Mouse (Mus musculus) ES-E14 (cell line): ENCODE results near the gene Ckb. TPM values are rescaled to one million over a fixed set of nuclear protein-coding genes. Genes with fewer than 3 reads are reported as not detected.

ENCODE experiments used
- DNase-seq: peaks from one replicate; pipeline ENCODE4 v3.0.0-alpha.2; 2013; ENCODE audit warnings: low read depth, low spot score
- H3K27ac ChIP-seq: 2 replicates; pipeline ENCODE4 v1.5.1; 2012; ENCODE audit warnings: low read depth, mild to moderate bottlenecking, low read length, moderate library complexity, mixed read lengths; ENCODE audit not compliant: poor library complexity, insufficient read depth, severe bottlenecking
- H3K36me3 ChIP-seq: 2 replicates; pipeline ENCODE4 v1.6.1; 2012; ENCODE audit warnings: mild to moderate bottlenecking, low read length, moderate library complexity, mixed read lengths; ENCODE audit not compliant: control insufficient read depth, poor library complexity, insufficient read depth, severe bottlenecking
- H3K4me1 ChIP-seq, 2 experiments: fragments of 150-350 bp in 1 of 2; sonication (generic) in 1 of 2; 2 replicates each; pipeline ENCODE4 v1.6.1; 2012; ENCODE audit warnings: low read length in 2 of 2, mild to moderate bottlenecking in 1 of 2, mixed read lengths in 1 of 2; ENCODE audit not compliant: control insufficient read depth in 2 of 2, insufficient read depth in 2 of 2, poor library complexity in 1 of 2
- H3K4me3 ChIP-seq, 2 experiments: fragments of 150-350 bp in 1 of 2; sonication (generic) in 1 of 2; 2 replicates each; pipeline ENCODE4 v1.5.1; 2012; ENCODE audit warnings: low read length in 2 of 2, low read depth in 1 of 2, mild to moderate bottlenecking in 1 of 2, mixed read lengths in 1 of 2; ENCODE audit not compliant: insufficient read depth in 1 of 2, poor library complexity in 1 of 2, severe bottlenecking in 1 of 2
- H3K9ac ChIP-seq: 2 replicates; pipeline ENCODE4 v1.6.1; 2012; ENCODE audit warnings: low read depth, mild to moderate bottlenecking, low read length, mixed read lengths; ENCODE audit not compliant: poor library complexity, insufficient read depth, severe bottlenecking
- H3K9me3 ChIP-seq: fragments of 150-350 bp; sonication (generic); 2 replicates; pipeline ENCODE4 v1.6.1; 2012; ENCODE audit warnings: low read depth, mild to moderate bottlenecking, low read length; ENCODE audit not compliant: control insufficient read depth, insufficient read depth
- CHD2 ChIP-seq: IDR thresholded peaks from 2 replicates; pipeline ENCODE4 v1.6.1; 2014; ENCODE audit warnings: mild to moderate bottlenecking, low read depth, low read length, inconsistent platforms
- HCFC1 ChIP-seq: IDR thresholded peaks from 2 replicates; pipeline ENCODE4 v1.6.1; 2012; ENCODE audit warnings: low read length, inconsistent platforms, borderline replicate concordance; ENCODE audit not compliant: insufficient read depth
- MAFK ChIP-seq: IDR thresholded peaks from 2 replicates; pipeline ENCODE4 v1.6.1; 2014; ENCODE audit warnings: mild to moderate bottlenecking, low read depth, low read length, inconsistent platforms; ENCODE audit not compliant: insufficient read depth
- ZC3H11A ChIP-seq: IDR thresholded peaks from 2 replicates; pipeline ENCODE4 v1.6.1; 2012; ENCODE audit warnings: low read depth, mild to moderate bottlenecking, inconsistent platforms, low read length, borderline replicate concordance
- ZNF384 ChIP-seq: IDR thresholded peaks from 2 replicates; pipeline ENCODE4 v1.6.1; 2012; ENCODE audit warnings: low read depth, low read length, inconsistent platforms
- in situ Hi-C, 2 experiments: fragments of 600-800 bp; cut with MboI; formaldehyde crosslinking; loops; one replicate each; pipeline ENCODE4 v1.15.1; 2025; ENCODE audit warnings: low sequenced_read_pairs in 2 of 2, inconsistent platforms in 1 of 2; ENCODE audit not compliant: unreplicated experiment in 2 of 2
- total RNA-seq: library from RNA; depleted of rRNA; stranded (reverse); fragments of 300-350 nt; gene quantifications from 2 replicates; pipeline ENCODE4 v1.2.3, GENCODE M21; 2012

Ckb gene
- total RNA-seq, 1 experiment: 353 TPM

- Histone ChIP-seq H3K9ac (no peak overlapping the region), H3K27ac (no peak overlapping the region), H3K4me3 (no peak overlapping the region), H3K36me3 (peaks cover 6% of the 10 kb centered on the region; the same call in 1 of the 2 replicates), H3K9me3 (no peaks in the 10 kb centered on the region), H3K4me1 (peaks cover 8 to 14% of the 10 kb centered on the region in 2 experiments)
- DNase-seq: no peak
- in situ Hi-C loops: no loop called here
- TF ChIP-seq ZNF384 (no peak), HCFC1 (no peak), MAFK (no peak), CHD2 (no peak), ZC3H11A (no peak)
Observed at GRCm38 (mm10) chr12:111660628-111661027, 11.5 kb downstream of the Ckb start.

- Histone ChIP-seq H3K4me3 (no peak overlapping the region), H3K9ac (no peak overlapping the region), H3K4me1 (peaks cover 6 to 12% of the 10 kb centered on the region in 2 experiments), H3K27ac (no peak overlapping the region), H3K36me3 (peaks cover 15% of the 10 kb centered on the region), H3K9me3 (no peaks in the 10 kb centered on the region)
- in situ Hi-C loops: no loop called here
- no peak for DNase-seq
- TF ChIP-seq ZNF384 (no peak), ZC3H11A (no peak), CHD2 (no peak), HCFC1 (no peak)
Observed at GRCm38 (mm10) chr12:111659331-111659730, 12.8 kb downstream of the Ckb start.

- peaks cover 22% of the 10 kb centered on the region for H3K36me3 ChIP-seq
- no peaks in the 10 kb centered on the region for H3K9me3 ChIP-seq
- TF ChIP-seq CHD2 (no peak), ZNF384 (no peak), ZC3H11A (no peak), MAFK (no peak), HCFC1 (no peak)
- no peak overlapping the region for H3K4me3 ChIP-seq
- peaks cover 2% of the 10 kb centered on the region in 2 experiments; a peak in 3 of 4 replicates for H3K4me1 ChIP-seq
- H3K27ac ChIP-seq: no peak overlapping the region
- in situ Hi-C loops: no loop called here
- no peak overlapping the region for H3K9ac ChIP-seq
- DNase-seq: no peak
Observed at GRCm38 (mm10) chr12:111655695-111656094, 16.4 kb downstream of the Ckb start.

GRCm38 (mm10) chr12:111653434-111653833 lies 18.7 kb downstream of the Ckb start:
- Histone ChIP-seq H3K4me1 (no peaks in the 10 kb centered on the region), H3K27ac (no peak overlapping the region), H3K36me3 (peaks cover 29% of the 10 kb centered on the region), H3K4me3 (no peak overlapping the region), H3K9ac (no peak overlapping the region), H3K9me3 (no peaks in the 10 kb centered on the region)
- in situ Hi-C loops: no loop called here
- TF ChIP-seq ZC3H11A (peak; percentile 37; the same call in 1 of the 2 replicates), MAFK (no peak), CHD2 (no peak)
- DNase-seq: no peak

GRCm38 (mm10) chr12:111652953-111653352 lies 19.2 kb downstream of the Ckb start:
- peaks cover 32% of the 10 kb centered on the region for H3K36me3 ChIP-seq
- no peak overlapping the region for H3K9ac ChIP-seq
- H3K4me3 ChIP-seq: no peak overlapping the region
- no peaks in the 10 kb centered on the region for H3K9me3 ChIP-seq
- no peak for TF ChIP-seq CHD2
- TF ChIP-seq ZNF384: no peak
- TF ChIP-seq ZC3H11A: no peak
- no peak for TF ChIP-seq MAFK
- in situ Hi-C loops: no loop called here
- DNase-seq: no peak
- H3K27ac ChIP-seq: no peak overlapping the region
- no peaks in the 10 kb centered on the region for H3K4me1 ChIP-seq
